Mouse (Mus musculus) C2C12 (cell line): ENCODE results near the gene Cspg4. TPM values are rescaled to one million over a fixed set of nuclear protein-coding genes. Genes with fewer than 3 reads are reported as not detected.

Source experiments
- H3K27me3 ChIP-seq: one replicate; pipeline ENCODE4 v1.6.1; 2011; ENCODE audit not compliant: control insufficient read depth, insufficient read depth, insufficient read length
- H3K36me3 ChIP-seq: one replicate; pipeline ENCODE4 v1.6.1; 2011; ENCODE audit not compliant: control insufficient read depth, insufficient read depth
- H3K4me3 ChIP-seq: one replicate; pipeline ENCODE4 v1.5.1; 2011; ENCODE audit warnings: mild to moderate bottlenecking, control low read depth; ENCODE audit not compliant: poor library complexity, insufficient read depth, severe bottlenecking
- H3K79me2 ChIP-seq: one replicate; pipeline ENCODE4 v1.6.1; 2011; ENCODE audit not compliant: control insufficient read depth, insufficient read depth
- H3K79me3 ChIP-seq: one replicate; pipeline ENCODE4 v1.6.1; 2011; ENCODE audit warnings: low read depth, control low read depth
- H3ac ChIP-seq: one replicate; pipeline ENCODE3; 2011; ENCODE audit warnings: low read depth; ENCODE audit not compliant: control insufficient read depth, insufficient read length
- CEBPB ChIP-seq: IDR thresholded peaks from one replicate; pipeline ENCODE4 v1.6.1; 2011; ENCODE audit warnings: low read depth, mild to moderate bottlenecking, control low read depth, moderate library complexity
- CTCF ChIP-seq: IDR thresholded peaks from one replicate; pipeline ENCODE4 v1.5.1; 2011; ENCODE audit not compliant: control insufficient read depth, insufficient read depth, insufficient read length
- FOSL1 ChIP-seq: IDR thresholded peaks from one replicate; pipeline ENCODE4 v1.8.0; 2011; ENCODE audit warnings: mild to moderate bottlenecking, low read length; ENCODE audit not compliant: poor library complexity, insufficient read depth, severe bottlenecking
- MAX ChIP-seq: IDR thresholded peaks from one replicate; pipeline ENCODE4 v1.6.1; 2011; ENCODE audit warnings: mild to moderate bottlenecking, control low read depth
- MYOD1 ChIP-seq: IDR thresholded peaks from one replicate; pipeline ENCODE4 v1.6.1; 2011; ENCODE audit warnings: low read depth; ENCODE audit not compliant: control insufficient read depth, insufficient read length
- MYOG ChIP-seq: IDR thresholded peaks from one replicate; pipeline ENCODE4 v1.6.1; 2011; ENCODE audit not compliant: control insufficient read depth, insufficient read length; ENCODE audit errors: extremely low read depth
- USF1 ChIP-seq: IDR thresholded peaks from one replicate; pipeline ENCODE4 v1.6.1; 2011; ENCODE audit warnings: low read depth, mild to moderate bottlenecking, control low read depth, moderate library complexity
- polyA plus RNA-seq: library from polyadenylated mRNA; unstranded; fragments of >200 nt; fragmentation: generic; extraction: Trizol; gene quantifications from one replicate; pipeline ENCODE4 v1.2.1, GENCODE M21; 2012; ENCODE audit warnings: missing spikeins

Cspg4 gene
- polyA plus RNA-seq, 1 experiment = 42.8 TPM

DNA sequence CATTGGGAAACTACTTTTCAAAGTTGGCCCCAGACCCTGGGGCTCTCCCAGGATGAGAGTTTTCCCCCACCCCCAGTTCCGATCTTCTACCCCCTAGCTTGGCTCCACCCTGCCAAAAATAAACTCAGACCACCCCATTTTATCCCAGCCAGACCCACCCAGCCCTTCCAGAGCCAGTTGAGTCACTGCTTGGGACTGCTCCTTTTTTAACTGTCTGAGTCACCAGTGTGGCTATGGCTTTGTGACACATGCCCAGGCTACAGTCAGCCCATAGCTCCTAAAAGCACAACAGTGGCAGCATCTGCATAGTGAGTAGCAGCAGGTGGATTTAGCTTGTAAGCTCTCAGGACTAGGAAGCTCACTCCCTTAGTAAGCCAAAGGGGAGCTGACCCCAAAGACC, 8.3 kb downstream of the Cspg4 start:
- Histone ChIP-seq H3K27me3 (no peaks in the 10 kb centered on the region), H3ac (no peak overlapping the region), H3K79me2 (peaks cover 28% of the 10 kb centered on the region), H3K79me3 (peaks cover 8% of the 10 kb centered on the region), H3K4me3 (no peak overlapping the region), H3K36me3 (no peaks in the 10 kb centered on the region)
- TF ChIP-seq FOSL1 = peak; percentile 60
- TF ChIP-seq MYOG = no peak
- peak; percentile 43 for TF ChIP-seq MAX
- peak; percentile 57 for TF ChIP-seq MYOD1
- TF ChIP-seq CEBPB = no peak
- TF ChIP-seq CTCF = no peak
- TF ChIP-seq USF1 = peak; percentile 6

DNA sequence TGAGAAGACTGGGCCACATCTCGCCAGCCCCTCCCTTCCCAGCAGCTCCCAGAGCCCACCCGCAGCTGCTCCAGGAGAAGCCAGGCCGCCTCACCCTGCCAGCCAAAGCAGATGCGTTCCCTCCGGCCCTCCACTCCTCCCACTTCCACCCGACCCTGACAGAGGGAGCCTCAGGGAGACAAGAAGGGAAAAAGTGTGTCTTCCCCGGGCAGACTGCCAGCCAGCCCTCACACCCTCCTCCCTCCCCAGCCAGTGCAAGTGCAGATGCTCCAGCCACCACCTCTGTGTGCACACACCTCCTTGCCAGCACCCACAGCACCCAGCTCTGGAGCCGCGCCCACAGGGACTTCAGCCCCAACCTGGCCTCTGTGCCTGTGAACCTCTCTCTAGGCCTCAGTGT, 12.0 kb downstream of the Cspg4 start:
- H3K79me2 ChIP-seq = peaks cover 7% of the 10 kb centered on the region
- no peaks in the 10 kb centered on the region for H3K79me3 ChIP-seq
- H3ac ChIP-seq = peak overlapping the region; percentile 26
- no peak overlapping the region for H3K4me3 ChIP-seq
- no peaks in the 10 kb centered on the region for H3K27me3 ChIP-seq
- H3K36me3 ChIP-seq = no peaks in the 10 kb centered on the region
- TF ChIP-seq USF1 = no peak
- TF ChIP-seq FOSL1 = no peak
- no peak for TF ChIP-seq CEBPB
- no peak for TF ChIP-seq MAX

DNA sequence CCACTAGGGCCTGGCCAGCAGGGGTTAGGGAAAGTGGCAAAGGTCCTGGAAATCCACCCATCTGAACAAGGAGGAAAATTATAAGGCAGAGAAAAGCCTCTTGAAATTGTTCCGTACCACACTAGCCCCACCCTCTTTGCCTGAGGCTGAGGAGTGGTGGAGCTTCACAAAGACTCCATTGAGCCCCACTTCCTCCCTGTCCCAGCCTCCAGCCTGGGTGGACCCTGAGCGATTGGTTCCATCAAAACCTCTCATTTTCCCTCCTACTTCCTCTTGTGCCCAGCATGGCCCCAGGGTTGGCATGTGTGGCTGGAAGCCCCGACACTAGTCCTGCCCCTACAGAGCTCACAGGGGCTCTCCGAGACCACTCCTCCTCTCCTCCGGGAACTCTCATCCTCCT, 12.5 kb downstream of the Cspg4 start:
- no peaks in the 10 kb centered on the region for H3K27me3 ChIP-seq
- H3K79me2 ChIP-seq = peaks cover 7% of the 10 kb centered on the region
- no peak overlapping the region for H3K4me3 ChIP-seq
- no peaks in the 10 kb centered on the region for H3K36me3 ChIP-seq
- TF ChIP-seq MYOD1 (no peak), FOSL1 (no peak), MYOG (no peak), CEBPB (no peak), USF1 (no peak), MAX (no peak), CTCF (no peak)
- H3K79me3 ChIP-seq = no peaks in the 10 kb centered on the region
- H3ac ChIP-seq = no peak overlapping the region

DNA sequence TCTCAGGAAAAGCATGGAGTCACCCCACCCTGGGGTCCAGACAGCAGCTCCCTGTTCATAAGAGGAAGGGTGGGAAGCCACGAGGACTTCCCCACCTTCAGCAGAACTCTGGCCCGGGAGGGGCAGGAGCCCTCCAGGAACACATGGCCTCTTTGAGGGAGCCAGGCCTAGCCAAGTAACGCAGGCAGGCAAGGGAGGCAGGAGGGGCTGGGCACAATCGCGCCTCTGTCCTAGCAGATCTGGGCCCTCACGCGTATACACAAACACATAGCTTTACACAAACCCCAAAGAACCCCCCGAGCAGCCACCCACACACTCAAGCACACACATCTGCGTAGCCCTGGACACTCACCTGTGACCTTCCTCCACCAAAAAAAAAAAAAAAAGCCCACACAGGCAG, 16.0 kb downstream of the Cspg4 start:
- Histone ChIP-seq H3K27me3 (no peaks in the 10 kb centered on the region), H3K79me2 (no peaks in the 10 kb centered on the region), H3ac (no peak overlapping the region), H3K79me3 (no peaks in the 10 kb centered on the region), H3K4me3 (no peak overlapping the region), H3K36me3 (peaks cover 9% of the 10 kb centered on the region)
- TF ChIP-seq MAX (no peak), MYOD1 (no peak), MYOG (no peak), USF1 (no peak), CEBPB (no peak), FOSL1 (no peak), CTCF (no peak)

DNA sequence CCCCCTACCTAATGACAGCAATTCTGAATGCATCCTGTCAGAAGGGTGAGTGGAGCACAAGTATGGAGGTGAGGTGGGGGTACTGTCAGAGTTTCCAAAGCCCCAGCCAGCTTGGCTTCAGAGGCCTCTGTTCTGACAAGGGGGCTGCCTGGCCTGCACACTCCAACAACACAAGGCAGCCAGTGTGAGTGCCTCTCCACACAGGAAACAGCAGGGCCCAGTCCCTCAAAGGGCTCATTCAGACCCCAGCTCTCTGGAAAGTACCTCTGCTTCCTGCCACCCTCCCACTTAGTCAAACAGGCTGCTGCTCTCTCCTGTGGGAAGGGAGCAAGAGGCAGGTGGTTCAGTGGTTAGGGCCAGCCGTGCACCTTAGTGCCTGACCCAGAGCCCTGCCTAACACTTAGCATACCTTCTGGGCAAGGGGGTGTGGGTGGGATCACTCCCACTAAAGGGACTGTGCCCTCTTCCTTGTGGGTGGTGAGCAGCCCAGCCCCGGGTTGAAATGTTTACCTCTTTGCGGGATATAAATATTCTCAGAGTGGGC, 16.8 kb downstream of the Cspg4 start:
- no peak for TF ChIP-seq MAX
- TF ChIP-seq FOSL1 = no peak
- TF ChIP-seq MYOG = no peak
- Histone ChIP-seq H3ac (no peak overlapping the region), H3K4me3 (no peak overlapping the region), H3K27me3 (no peaks in the 10 kb centered on the region), H3K36me3 (peaks cover 9% of the 10 kb centered on the region), H3K79me2 (no peaks in the 10 kb centered on the region), H3K79me3 (no peaks in the 10 kb centered on the region)

DNA sequence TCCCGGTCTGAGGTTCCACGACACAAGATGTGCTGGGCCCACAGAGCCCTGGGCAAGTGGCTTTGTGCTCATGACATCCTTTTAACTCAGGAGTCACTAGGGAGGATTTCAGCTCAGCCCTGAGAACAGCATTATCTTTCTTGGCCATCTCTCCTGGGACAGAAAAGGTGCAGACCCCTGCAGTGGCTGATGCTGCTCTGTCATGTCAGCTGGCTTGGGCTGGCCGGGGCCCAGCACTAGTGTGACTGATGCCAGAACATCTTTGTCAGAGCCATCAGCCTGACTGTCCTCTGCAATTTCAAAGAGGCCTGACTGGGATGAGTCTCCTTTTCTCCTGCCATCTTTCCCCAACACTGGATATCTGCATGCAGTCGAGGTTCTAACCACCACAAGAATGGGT, 17.4 kb downstream of the Cspg4 start:
- H3K79me3 ChIP-seq = no peaks in the 10 kb centered on the region

More for the DNA sequence above, 17.4 kb downstream of the Cspg4 start:
- no peak overlapping the region for H3ac ChIP-seq
- no peak for TF ChIP-seq CEBPB
- no peak for TF ChIP-seq MAX
- no peak for TF ChIP-seq CTCF
- TF ChIP-seq MYOG = no peak
- TF ChIP-seq MYOD1 = no peak
- no peak for TF ChIP-seq USF1
- TF ChIP-seq FOSL1 = no peak
- no peaks in the 10 kb centered on the region for H3K27me3 ChIP-seq
- H3K4me3 ChIP-seq = no peak overlapping the region
- no peaks in the 10 kb centered on the region for H3K79me2 ChIP-seq
- H3K36me3 ChIP-seq = peaks cover 12% of the 10 kb centered on the region
